Mouse (Mus musculus) stomach, postnatal 0 days (tissue): ENCODE results near the gene Soat1. TPM values are rescaled to one million over a fixed set of nuclear protein-coding genes. Genes with fewer than 3 reads are reported as not detected.
"Not testable (repeated sequence)": the region's sequence is repeated elsewhere in the genome, so short reads cannot be mapped to it uniquely, and the experiment has no call there.

ENCODE experiments used
- ATAC-seq: fragments of 200-750 bp; cut with Nextera tagmentation; 2 replicates; pipeline ENCODE4 v1.8.0; 2017; ENCODE audit not compliant: low FRiP score, low TSS enrichment
- DNase-seq: peaks from one replicate; pipeline ENCODE4 v3.0.0-alpha.2; 2016; ENCODE audit warnings: low spot score
- H3K27ac ChIP-seq: fragments of 300-500 bp; sonication (generic); replicated peaks from 2 replicates; pipeline ENCODE4 v1.5.1; 2014; ENCODE audit warnings: mild to moderate bottlenecking, control low read depth
- H3K27me3 ChIP-seq: fragments of 300-500 bp; sonication (generic); 2 replicates; pipeline ENCODE4 v1.6.1; 2014; ENCODE audit warnings: low read length; ENCODE audit not compliant: control insufficient read depth, insufficient read depth
- H3K36me3 ChIP-seq: fragments of 300-500 bp; sonication (generic); 2 replicates; pipeline ENCODE4 v1.6.1; 2014; ENCODE audit warnings: low read length, mixed read lengths; ENCODE audit not compliant: control insufficient read depth, insufficient read depth
- H3K4me1 ChIP-seq: fragments of 300-500 bp; sonication (generic); replicated peaks from 2 replicates; pipeline ENCODE4 v1.6.1; 2014; ENCODE audit warnings: antibody characterized with exemption; ENCODE audit not compliant: control insufficient read depth, insufficient read depth
- H3K4me2 ChIP-seq: fragments of 300-500 bp; sonication (generic); replicated peaks from 2 replicates; pipeline ENCODE4 v1.6.1; 2014; ENCODE audit warnings: low read depth, mild to moderate bottlenecking, control low read depth, moderate library complexity
- H3K4me3 ChIP-seq: fragments of 300-500 bp; sonication (generic); 2 replicates; pipeline ENCODE4 v1.5.1; 2014; ENCODE audit warnings: low read depth, low read length, control low read depth
- H3K9ac ChIP-seq: fragments of 300-500 bp; sonication (generic); 2 replicates; pipeline ENCODE4 v1.6.1; 2014; ENCODE audit warnings: mild to moderate bottlenecking, low read length, control low read depth, mixed read lengths
- H3K9me3 ChIP-seq: fragments of 300-500 bp; sonication (generic); 2 replicates; pipeline ENCODE4 v1.6.1; 2016; ENCODE audit warnings: low read length; ENCODE audit not compliant: control insufficient read depth
- CTCF ChIP-seq: IDR thresholded peaks from 2 replicates; pipeline ENCODE4 v1.5.1; 2016; ENCODE audit warnings: antibody characterized with exemption, low read depth, mild to moderate bottlenecking, moderate library complexity
- EP300 ChIP-seq: optimal IDR thresholded peaks from 2 replicates; pipeline ENCODE3; 2016; ENCODE audit warnings: antibody characterized with exemption
- WGBS: fragments of 180-500 bp; shearing (Covaris S2); extraction: QIAGEN DNeasy Blood & Tissue Kit; methylation state at CpG from one replicate; pipeline ENCODE4 v1.1.7; 2014; 5-methylcytosine and 5-hydroxymethylcytosine counted together
- polyA plus RNA-seq: library from polyadenylated mRNA; unstranded; fragments of >200 nt; fragmentation: Nextera tagmentation; extraction: Ambion mirVana; gene quantifications from 2 replicates; pipeline ENCODE4 v1.2.1, GENCODE M21; 2015

Soat1 gene
- polyA plus RNA-seq, 1 experiment from 2014 or later, result 17.6 TPM

DNA sequence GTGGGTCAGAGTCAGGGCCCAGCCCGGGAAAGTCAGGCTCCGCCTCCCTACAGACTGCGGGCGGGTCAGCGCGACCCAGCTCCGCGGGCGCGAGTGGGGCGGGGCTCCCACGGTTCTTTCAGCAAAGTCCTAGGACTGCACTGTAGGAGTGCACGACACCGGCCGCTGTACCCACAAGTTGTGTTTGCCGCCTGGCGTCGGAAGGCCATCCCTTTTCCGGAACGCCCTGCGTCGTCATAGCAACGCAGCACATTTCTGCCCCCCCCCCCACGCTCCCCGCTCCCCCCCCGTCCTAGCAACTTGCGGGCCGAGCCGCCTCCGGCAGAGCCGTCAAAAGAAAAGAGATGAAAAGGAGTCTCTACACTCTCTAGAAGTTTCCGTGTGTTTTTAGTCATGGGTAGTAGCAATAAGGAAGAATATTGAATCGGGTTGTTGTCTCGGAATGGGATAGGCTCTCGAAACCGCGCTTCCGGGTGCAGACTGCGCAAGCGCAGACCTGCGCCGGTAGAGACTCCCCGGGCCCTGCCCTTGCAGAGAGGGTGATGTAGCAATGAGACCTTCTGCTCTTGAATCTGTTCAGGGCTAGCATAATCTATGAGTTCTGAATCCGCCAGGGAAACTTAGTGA, 53.3 kb downstream of the Soat1 start, which contains the start of gene Axdnd1:
Axdnd1 (minus strand) TSS at position 489 of the 627 bp plus-strand sequence.
- H3K9ac ChIP-seq, result peak within 1 kb of the TSS; percentile 61
- TF ChIP-seq EP300, result no peak
- peak; percentile 43 for TF ChIP-seq CTCF
- WGBS, result under 1% methylated on average over 44 of the region's 44 CpGs
- no peaks in the 10 kb centered on the region for H3K27me3 ChIP-seq
- H3K9me3 ChIP-seq, result no peaks in the 10 kb centered on the region
- H3K27ac ChIP-seq, result peak within 1 kb of the TSS; percentile 73
- H3K4me3 ChIP-seq, result peak within 1 kb of the TSS; percentile 61
- peak; percentile 89 for DNase-seq
- H3K4me2 ChIP-seq, result peak within 1 kb of the TSS; percentile 72
- H3K4me1 ChIP-seq, result no peaks in the 10 kb centered on the region
- peak; percentile 96 for ATAC-seq
- H3K36me3 ChIP-seq, result no peaks in the 10 kb centered on the region

- Histone ChIP-seq H3K4me3 (no peak overlapping the region), H3K9ac (no peak overlapping the region), H3K36me3 (no peaks in the 10 kb centered on the region), H3K27me3 (no peaks in the 10 kb centered on the region), H3K9me3 (no peaks in the 10 kb centered on the region), H3K4me1 (no peaks in the 10 kb centered on the region), H3K4me2 (no peak overlapping the region), H3K27ac (no peak overlapping the region)
- TF ChIP-seq CTCF (peak; percentile 69), EP300 (no peak)
- no peak for DNase-seq
- 60% methylated on average over 4 of the region's 4 CpGs for WGBS
- no peak for ATAC-seq
These were observed 56.0 kb downstream of the Soat1 start for GRCm38 (mm10) chr1:156418170-156418569.

DNA sequence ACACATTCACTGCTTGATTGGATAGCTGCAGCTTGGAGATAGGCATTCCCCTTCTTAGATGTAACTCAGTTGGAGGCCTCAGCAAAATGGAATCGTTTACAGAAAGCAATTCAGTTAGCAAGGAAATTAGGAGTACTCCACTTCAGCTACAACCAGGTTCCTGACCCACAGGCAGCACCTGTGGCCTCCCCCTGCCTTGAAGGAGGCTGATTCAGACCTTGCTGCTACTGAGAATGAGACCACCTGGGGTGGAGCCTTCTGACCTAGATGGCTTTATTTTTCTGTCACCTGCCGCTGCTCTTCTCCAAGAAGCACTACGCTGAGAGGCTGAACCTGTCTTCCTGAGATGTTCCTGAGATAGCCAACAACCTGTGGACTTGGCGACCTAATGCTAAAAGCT, 65.6 kb downstream of the Soat1 start:
- Histone ChIP-seq H3K9me3 (no peaks in the 10 kb centered on the region), H3K9ac (no peak overlapping the region), H3K4me1 (no peaks in the 10 kb centered on the region), H3K27me3 (no peaks in the 10 kb centered on the region), H3K27ac (no peak overlapping the region), H3K4me3 (no peak overlapping the region), H3K4me2 (no peak overlapping the region), H3K36me3 (no peaks in the 10 kb centered on the region)
- WGBS, result 62% methylated on average over 4 of the region's 4 CpGs
- ATAC-seq (no peak), DNase-seq (no peak)
- TF ChIP-seq EP300 (no peak), CTCF (no peak)

- no peak for ATAC-seq
These were observed 66.1 kb downstream of the Soat1 start for GRCm38 (mm10) chr1:156408004-156408403.

DNA sequence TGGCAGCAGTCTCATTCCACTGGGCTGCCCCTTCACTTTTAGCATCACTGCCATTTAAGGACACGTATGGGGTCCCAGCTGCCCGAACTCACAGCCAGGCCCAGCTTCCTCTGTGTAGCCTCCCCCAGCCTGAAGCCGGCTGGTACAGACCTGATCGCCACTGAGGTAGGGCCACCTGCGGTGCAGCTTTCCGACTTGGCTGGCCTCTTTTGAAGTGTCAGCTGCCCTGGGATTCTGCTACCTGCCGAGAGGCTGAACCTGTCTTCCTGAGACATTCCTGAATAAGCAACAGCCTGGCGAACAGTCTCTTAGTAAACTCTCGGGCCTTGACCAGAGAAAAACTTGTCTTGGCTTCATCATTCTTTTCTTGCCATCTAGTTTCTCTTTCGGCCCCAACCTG, 70.9 kb downstream of the Soat1 start:
- Histone ChIP-seq H3K36me3 (no peaks in the 10 kb centered on the region), H3K9me3 (no peaks in the 10 kb centered on the region), H3K27ac (no peak overlapping the region), H3K9ac (no peak overlapping the region), H3K4me3 (no peak overlapping the region), H3K4me2 (no peak overlapping the region), H3K4me1 (no peaks in the 10 kb centered on the region), H3K27me3 (no peaks in the 10 kb centered on the region)
- WGBS, result 53% methylated on average over 10 of the region's 10 CpGs
- DNase-seq (no peak), ATAC-seq (no peak)
- TF ChIP-seq CTCF (no peak), EP300 (no peak)

More at GRCm38 (mm10) chr1:156408004-156408403, 66.1 kb downstream of the Soat1 start:
- no peaks in the 10 kb centered on the region for H3K27me3 ChIP-seq
- no peaks in the 10 kb centered on the region for H3K4me1 ChIP-seq
- H3K4me3 ChIP-seq, result no peak overlapping the region
- H3K27ac ChIP-seq, result no peak overlapping the region
- TF ChIP-seq CTCF, result no peak
- no peak for TF ChIP-seq EP300
- H3K4me2 ChIP-seq, result no peak overlapping the region
- no peaks in the 10 kb centered on the region for H3K9me3 ChIP-seq
- H3K36me3 ChIP-seq, result no peaks in the 10 kb centered on the region
- 67% methylated on average over 3 of the region's 3 CpGs for WGBS
- H3K9ac ChIP-seq, result no peak overlapping the region
- DNase-seq, result no peak

GRCm38 (mm10) chr1:156402491-156402890, 71.6 kb downstream of the Soat1 start:
- Histone ChIP-seq H3K27ac (no peak overlapping the region), H3K4me2 (no peak overlapping the region), H3K27me3 (no peaks in the 10 kb centered on the region), H3K9ac (no peak overlapping the region), H3K36me3 (no peaks in the 10 kb centered on the region), H3K4me3 (no peak overlapping the region), H3K4me1 (no peaks in the 10 kb centered on the region), H3K9me3 (no peaks in the 10 kb centered on the region)
- WGBS, result 53% methylated on average over 2 of the region's 2 CpGs
- no peak for ATAC-seq
- DNase-seq, result no peak
- TF ChIP-seq EP300 (no peak), CTCF (no peak)

DNA sequence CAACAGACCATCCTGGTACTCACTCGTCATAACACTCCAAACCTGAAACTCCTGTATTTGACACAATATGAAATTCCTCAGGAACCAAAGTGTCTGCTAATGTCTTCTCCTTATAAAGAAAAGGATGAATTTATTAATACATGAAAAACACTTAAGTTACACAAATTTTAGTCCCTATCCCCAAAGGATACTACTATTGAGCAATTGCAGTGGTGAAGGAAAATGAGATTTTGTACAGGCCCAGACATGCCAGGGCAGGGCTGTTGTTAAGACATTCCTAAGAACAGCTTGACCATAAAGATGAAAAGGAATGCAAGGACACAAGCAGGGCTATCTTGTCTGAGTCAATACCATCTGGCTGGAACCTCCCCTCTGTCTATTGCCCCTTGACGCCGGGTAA, 74.0 kb downstream of the Soat1 start:
- not testable (repeated sequence) for H3K27me3 ChIP-seq, H3K4me3 ChIP-seq, H3K4me2 ChIP-seq, H3K27ac ChIP-seq, DNase-seq, H3K9me3 ChIP-seq, ATAC-seq, H3K9ac ChIP-seq, H3K36me3 ChIP-seq, H3K4me1 ChIP-seq
- WGBS, result 35% methylated on average over 2 of the region's 3 CpGs
